Mouse (Mus musculus) heart, embryonic 10.5 days (tissue): Measurements from ENCODE around the gene Kcnh5. TPM values are rescaled to one million over a fixed set of nuclear protein-coding genes. Genes with fewer than 3 reads are reported as not detected.

Source experiments
- polyA plus RNA-seq: library from polyadenylated mRNA; unstranded; fragments of >200 nt; fragmentation: Nextera tagmentation; extraction: Ambion mirVana; gene quantifications from 2 replicates; pipeline ENCODE4 v1.2.1, GENCODE M21; 2016

Kcnh5 gene
- polyA plus RNA-seq, 1 experiment from 2014 or later = 0.11 TPM

Other genes with a start within 250 kb of the Kcnh5 start
- 26.0 and 29.0 TPM in 2 replicates for gene Rhoj, start 131.0 kb upstream of the Kcnh5 start, polyA plus RNA-seq
- gene Gphb5, start 239.4 kb upstream of the Kcnh5 start, polyA plus RNA-seq = not detected in 2 replicates